Mouse (Mus musculus) megakaryocyte, adult 5-6 weeks (primary cell): ENCODE measurements around the gene Smok3a. TPM values are rescaled to one million over a fixed set of nuclear protein-coding genes. Genes with fewer than 3 reads are reported as not detected.
"Not testable (repeated sequence)": the region's sequence is repeated elsewhere in the genome, so short reads cannot be mapped to it uniquely, and the experiment has no call there.

Source experiments
- ATAC-seq: 2 replicates; pipeline ENCODE4 v1.8.0; 2016; ENCODE audit warnings: mild to moderate bottlenecking, inconsistent platforms; ENCODE audit not compliant: poor library complexity, severe bottlenecking
- total RNA-seq, 2 experiments: library from RNA; stranded (forward) in 1 of 2; stranded (reverse) in 1 of 2; fragments of 153-499, 151-499 nt in 1 of 2; fragments of 221-1000, 200-1000 nt in 1 of 2; gene quantifications; 2 replicates each; pipeline versions ENCODE4 v1.2.3 to v1.2.4; 2015 to 2017

Gene Smok3a
- total RNA-seq (2015): not detected in 2 replicates
- total RNA-seq (2017): not detected in 2 replicates

GRCm38 (mm10) chr5:138020961-138021479 is at the start of gene Smok3a, which contains the start of gene Smok3b:
Smok3a (plus strand) TSS chr5:138021261.
Smok3b (plus strand) TSS chr5:138021429.
- ATAC-seq: not testable (repeated sequence)

- no peak for ATAC-seq
These were observed 47.9 kb upstream of the Smok3a start for GRCm38 (mm10) chr5:137973161-137973560.

GRCm38 (mm10) chr5:137973738-137974137 is 47.3 kb upstream of the Smok3a start:
- no peak for ATAC-seq

- ATAC-seq: no peak
These were observed 46.3 kb upstream of the Smok3a start for GRCm38 (mm10) chr5:137974724-137975123.

- ATAC-seq: no peak
These were observed 45.6 kb upstream of the Smok3a start for GRCm38 (mm10) chr5:137975434-137975833.

GRCm38 (mm10) chr5:137977291-137977690 is 43.8 kb upstream of the Smok3a start:
- no peak for ATAC-seq

GRCm38 (mm10) chr5:137979081-137979480 is 42.0 kb upstream of the Smok3a start:
- no peak for ATAC-seq

GRCm38 (mm10) chr5:137981300-137981699 is 39.8 kb upstream of the Smok3a start, which contains the start of gene Azgp1:
Azgp1 (plus strand) TSS chr5:137981520.
- ATAC-seq: no peak

- ATAC-seq: no peak
These were observed 34.7 kb upstream of the Smok3a start for GRCm38 (mm10) chr5:137986351-137986750.

GRCm38 (mm10) chr5:138009437-138009836 is 11.6 kb upstream of the Smok3a start:
- ATAC-seq: no peak

GRCm38 (mm10) chr5:138012382-138012781 is 8.7 kb upstream of the Smok3a start:
- ATAC-seq: no peak

GRCm38 (mm10) chr5:138016530-138016929 is 4.5 kb upstream of the Smok3a start:
- ATAC-seq: no peak

GRCm38 (mm10) chr5:138016997-138017396 is 4.1 kb upstream of the Smok3a start:
- no peak for ATAC-seq

- not testable (repeated sequence) for ATAC-seq
These were observed 1.5 kb upstream of the Smok3a start for GRCm38 (mm10) chr5:138019577-138019976.

GRCm38 (mm10) chr5:138052894-138053293 is 31.8 kb downstream of the Smok3a start, which contains the start of gene Smok3c:
Smok3c (plus strand) TSS chr5:138053194.
- ATAC-seq: not testable (repeated sequence)

GRCm38 (mm10) chr5:138073803-138074202 is 52.7 kb downstream of the Smok3a start:
- ATAC-seq: no peak

GRCm38 (mm10) chr5:138075684-138076083 is 54.6 kb downstream of the Smok3a start:
- ATAC-seq: no peak

GRCm38 (mm10) chr5:138076148-138076547 is 55.1 kb downstream of the Smok3a start:
- ATAC-seq: no peak

GRCm38 (mm10) chr5:138080456-138080855 is 59.4 kb downstream of the Smok3a start:
- no peak for ATAC-seq

- ATAC-seq: no peak
These were observed 60.4 kb downstream of the Smok3a start for GRCm38 (mm10) chr5:138081446-138081845.

- ATAC-seq: no peak
These were observed 62.3 kb downstream of the Smok3a start for GRCm38 (mm10) chr5:138083318-138083900.

GRCm38 (mm10) chr5:138083936-138084335 is 62.9 kb downstream of the Smok3a start:
- no peak for ATAC-seq
